Mouse (Mus musculus) neural tube, embryonic 14.5 days (tissue): ENCODE results near the gene Nab1. TPM values are rescaled to one million over a fixed set of nuclear protein-coding genes. Genes with fewer than 3 reads are reported as not detected.
A peak's percentile ranks its signal among the peaks of the same experiment; 100 is the strongest.

Source experiments
- ATAC-seq: fragments of 200-750 bp; cut with Nextera tagmentation; 2 replicates; pipeline ENCODE4 v1.8.0; 2017; ENCODE audit warnings: low read depth, mild to moderate bottlenecking, moderate TSS enrichment, moderate library complexity
- H3K27ac ChIP-seq: fragments of 300-500 bp; sonication (generic); 2 replicates; pipeline ENCODE4 v1.5.1; 2014; ENCODE audit warnings: low read depth, mild to moderate bottlenecking, control low read depth, low read length, moderate library complexity, mixed read lengths
- H3K27me3 ChIP-seq: fragments of 300-500 bp; sonication (generic); 2 replicates; pipeline ENCODE4 v1.6.1; 2014; ENCODE audit warnings: low read length; ENCODE audit not compliant: control insufficient read depth, insufficient read depth
- H3K36me3 ChIP-seq: fragments of 300-500 bp; sonication (generic); 2 replicates; pipeline ENCODE4 v1.6.1; 2014; ENCODE audit warnings: low read length, mixed read lengths; ENCODE audit not compliant: control insufficient read depth, insufficient read depth
- H3K4me1 ChIP-seq: fragments of 300-500 bp; sonication (generic); 2 replicates; pipeline ENCODE4 v1.6.1; 2014; ENCODE audit warnings: low read length; ENCODE audit not compliant: control insufficient read depth, insufficient read depth
- H3K4me2 ChIP-seq: fragments of 300-500 bp; sonication (generic); 2 replicates; pipeline ENCODE4 v1.6.1; 2014; ENCODE audit warnings: mild to moderate bottlenecking, low read depth, low read length, control low read depth
- H3K4me3 ChIP-seq: fragments of 300-500 bp; sonication (generic); 2 replicates; pipeline ENCODE4 v1.5.1; 2014; ENCODE audit warnings: low read depth, low read length, control low read depth, mixed read lengths
- H3K9ac ChIP-seq: fragments of 300-500 bp; sonication (generic); replicated peaks from 2 replicates; pipeline ENCODE4 v1.6.1; 2014; ENCODE audit warnings: low read depth, mild to moderate bottlenecking, control low read depth, low read length, mixed read lengths
- H3K9me3 ChIP-seq: fragments of 300-500 bp; sonication (generic); 2 replicates; pipeline ENCODE4 v1.6.1; 2016; ENCODE audit warnings: low read length; ENCODE audit not compliant: control insufficient read depth
- WGBS: fragments of 180-500 bp; shearing (Covaris S2); extraction: QIAGEN DNeasy Blood & Tissue Kit; methylation state at CpG from one replicate; pipeline ENCODE4 v1.1.7; 2014; 5-methylcytosine and 5-hydroxymethylcytosine counted together
- polyA plus RNA-seq: library from polyadenylated mRNA; unstranded; fragments of >200 nt; fragmentation: Nextera tagmentation; extraction: Ambion mirVana; gene quantifications from 2 replicates; pipeline ENCODE4 v1.2.1, GENCODE M21; 2014

The Nab1 gene
- polyA plus RNA-seq, 1 experiment from 2014 or later: 8.1 TPM

DNA sequence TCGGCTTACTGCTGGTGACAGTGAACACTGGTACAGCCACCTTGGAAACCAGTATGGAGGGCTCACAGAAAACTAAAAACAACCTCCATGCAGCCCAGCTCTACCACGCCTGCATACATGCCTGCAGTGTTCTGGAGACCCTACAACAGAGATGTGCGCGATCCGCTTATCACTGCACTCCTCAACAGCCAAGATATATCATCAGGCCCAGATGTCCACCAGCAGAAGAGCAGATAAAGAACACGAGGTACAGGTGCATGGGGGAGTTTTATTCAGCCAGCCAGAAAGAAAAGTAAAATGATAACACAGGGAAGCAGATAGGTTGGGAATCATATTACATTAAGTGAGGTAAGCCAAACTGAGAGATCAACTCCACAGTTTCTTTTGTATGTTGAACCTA is 37.2 kb downstream of the Nab1 start:
- H3K9me3 ChIP-seq: no peaks in the 10 kb centered on the region

DNA sequence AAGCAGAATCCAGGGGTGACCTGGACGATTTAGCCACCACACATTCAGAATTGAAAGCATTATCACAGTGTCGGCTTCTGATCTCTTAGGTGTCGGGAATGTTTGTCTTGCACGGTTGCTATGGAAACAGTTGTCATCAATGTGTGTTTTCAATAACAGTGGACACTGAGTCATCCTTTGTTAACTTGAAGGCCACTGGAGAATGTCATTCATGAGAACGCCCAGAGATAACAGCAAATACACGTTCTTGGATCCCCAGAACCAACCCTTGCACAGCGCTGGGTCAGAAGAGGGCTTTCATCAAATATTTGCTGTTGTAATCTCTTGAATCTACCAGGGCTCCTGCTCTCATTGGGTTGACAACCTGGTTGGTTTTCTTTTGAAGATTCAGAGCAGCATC is 43.9 kb downstream of the Nab1 start:
- Histone ChIP-seq H3K27ac (no peak overlapping the region), H3K36me3 (no peaks in the 10 kb centered on the region), H3K4me2 (no peak overlapping the region), H3K27me3 (no peaks in the 10 kb centered on the region), H3K9ac (no peak overlapping the region), H3K9me3 (no peaks in the 10 kb centered on the region), H3K4me3 (no peak overlapping the region), H3K4me1 (no peaks in the 10 kb centered on the region)
- WGBS: 65% methylated on average over 7 of the region's 7 CpGs
- ATAC-seq: no peak

More for the DNA sequence above, 37.2 kb downstream of the Nab1 start:
- Histone ChIP-seq H3K4me1 (no peaks in the 10 kb centered on the region), H3K36me3 (no peaks in the 10 kb centered on the region), H3K4me3 (no peak overlapping the region), H3K9ac (no peak overlapping the region), H3K4me2 (no peak overlapping the region), H3K27ac (no peak overlapping the region), H3K27me3 (no peaks in the 10 kb centered on the region)
- no peak for ATAC-seq
- WGBS: 85% methylated on average over 6 of the region's 6 CpGs

DNA sequence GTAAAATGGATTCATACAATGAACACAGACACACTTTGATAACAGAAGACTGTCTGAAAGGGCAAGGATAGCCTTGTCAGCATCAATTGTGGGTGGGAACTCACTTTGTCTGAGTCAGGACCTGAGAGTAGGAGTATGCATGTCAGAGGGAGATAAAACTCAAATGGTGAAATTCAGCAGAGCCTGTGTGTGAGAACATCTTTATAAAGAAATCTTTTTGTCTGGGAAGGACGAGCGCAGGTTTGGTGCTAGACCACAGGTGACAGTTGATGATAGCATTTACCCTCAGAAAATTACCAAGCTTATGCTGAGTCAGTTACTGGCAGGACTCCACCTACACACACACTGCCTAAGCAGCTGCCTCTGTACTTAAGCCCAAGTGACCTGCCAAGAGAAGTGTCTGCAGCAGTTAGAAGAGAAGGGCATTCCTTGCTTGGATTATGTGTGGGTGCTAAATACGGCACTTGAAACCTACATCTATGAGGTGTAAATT is 45.9 kb downstream of the Nab1 start:
- no peak overlapping the region for H3K9ac ChIP-seq
- H3K27me3 ChIP-seq: no peaks in the 10 kb centered on the region
- ATAC-seq: no peak
- no peak overlapping the region for H3K4me2 ChIP-seq
- no peaks in the 10 kb centered on the region for H3K9me3 ChIP-seq
- no peaks in the 10 kb centered on the region for H3K4me1 ChIP-seq
- H3K4me3 ChIP-seq: no peak overlapping the region
- WGBS: 89% methylated on average over 3 of the region's 3 CpGs
- H3K36me3 ChIP-seq: no peaks in the 10 kb centered on the region
- no peak overlapping the region for H3K27ac ChIP-seq

DNA sequence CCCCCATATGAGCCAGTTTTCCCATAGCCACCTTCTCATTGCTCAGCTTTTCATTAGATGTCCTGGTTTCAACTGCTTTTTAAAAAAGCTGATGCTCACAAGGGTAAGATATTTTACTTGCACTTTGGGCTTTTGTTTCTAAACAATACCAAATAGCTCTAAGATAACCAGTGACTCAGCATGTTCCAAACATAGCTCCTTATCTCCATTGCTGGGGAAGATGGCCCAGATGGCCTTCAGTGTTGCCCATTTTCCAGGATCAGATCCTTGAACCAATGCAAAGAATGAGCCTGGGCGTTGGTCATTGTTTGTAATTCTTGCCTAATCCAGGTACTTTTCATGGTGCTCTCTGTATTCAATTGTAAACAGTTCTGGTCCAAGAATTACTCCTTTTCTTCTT is 49.1 kb downstream of the Nab1 start:
- no peaks in the 10 kb centered on the region for H3K36me3 ChIP-seq
- ATAC-seq: no peak
- H3K4me3 ChIP-seq: no peak overlapping the region
- H3K4me1 ChIP-seq: no peaks in the 10 kb centered on the region
- WGBS: 87% methylated on average over 1 of the region's 1 CpGs
- H3K9ac ChIP-seq: no peak overlapping the region
- H3K27ac ChIP-seq: no peak overlapping the region
- H3K4me2 ChIP-seq: no peak overlapping the region
- no peaks in the 10 kb centered on the region for H3K27me3 ChIP-seq
- H3K9me3 ChIP-seq: no peaks in the 10 kb centered on the region

DNA sequence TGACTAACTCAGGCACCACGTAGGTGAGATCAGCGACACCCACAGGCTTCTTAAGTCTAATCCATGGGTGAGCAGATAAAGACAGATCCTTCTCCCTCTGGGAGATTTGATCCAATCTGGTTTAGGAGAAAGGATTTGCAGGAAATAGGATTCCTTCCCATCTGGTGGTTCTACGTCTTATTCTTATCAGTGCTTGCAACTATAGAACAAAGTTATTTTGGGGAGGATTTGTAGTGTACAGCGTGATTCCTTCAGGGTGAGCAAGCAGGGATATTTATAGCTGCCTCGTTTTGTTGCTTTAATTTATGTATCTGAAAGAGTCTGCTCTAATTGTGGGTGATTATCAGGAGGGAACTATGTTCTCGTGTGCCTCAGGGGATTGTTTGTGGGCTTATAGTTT is 64.6 kb downstream of the Nab1 start:
- no peak overlapping the region for H3K27ac ChIP-seq
- no peaks in the 10 kb centered on the region for H3K36me3 ChIP-seq
- no peak overlapping the region for H3K4me2 ChIP-seq
- no peaks in the 10 kb centered on the region for H3K27me3 ChIP-seq
- no peaks in the 10 kb centered on the region for H3K4me1 ChIP-seq
- H3K4me3 ChIP-seq: no peak overlapping the region
- H3K9me3 ChIP-seq: no peaks in the 10 kb centered on the region
- ATAC-seq: peak; percentile 68
- H3K9ac ChIP-seq: no peak overlapping the region
- 62% methylated on average over 6 of the region's 6 CpGs for WGBS

DNA sequence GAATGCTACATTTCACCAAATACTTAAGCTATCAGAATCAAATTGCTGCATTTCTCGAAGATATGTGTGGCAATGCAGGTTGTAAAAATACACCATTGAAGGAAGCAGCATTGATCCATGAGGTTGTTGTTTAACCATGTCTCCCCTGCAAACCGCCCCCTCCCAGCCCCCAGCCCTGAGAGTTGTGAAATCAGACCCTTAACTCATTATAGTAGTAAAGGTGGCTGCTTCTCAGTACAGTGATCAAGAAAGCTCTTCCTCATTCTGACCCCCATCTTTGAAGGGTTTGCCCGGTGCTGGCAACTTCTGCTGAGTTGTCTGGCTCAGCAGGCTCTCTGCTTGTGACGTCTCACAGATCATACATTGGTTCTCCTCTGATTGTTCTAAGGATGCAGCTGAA is 66.4 kb downstream of the Nab1 start:
- H3K27me3 ChIP-seq: no peaks in the 10 kb centered on the region
- no peak overlapping the region for H3K27ac ChIP-seq
- no peak overlapping the region for H3K4me2 ChIP-seq
- no peak overlapping the region for H3K9ac ChIP-seq
- ATAC-seq: no peak
- H3K9me3 ChIP-seq: no peaks in the 10 kb centered on the region
- WGBS: 84% methylated on average over 4 of the region's 4 CpGs
- no peaks in the 10 kb centered on the region for H3K36me3 ChIP-seq
- H3K4me1 ChIP-seq: no peaks in the 10 kb centered on the region
- no peak overlapping the region for H3K4me3 ChIP-seq

DNA sequence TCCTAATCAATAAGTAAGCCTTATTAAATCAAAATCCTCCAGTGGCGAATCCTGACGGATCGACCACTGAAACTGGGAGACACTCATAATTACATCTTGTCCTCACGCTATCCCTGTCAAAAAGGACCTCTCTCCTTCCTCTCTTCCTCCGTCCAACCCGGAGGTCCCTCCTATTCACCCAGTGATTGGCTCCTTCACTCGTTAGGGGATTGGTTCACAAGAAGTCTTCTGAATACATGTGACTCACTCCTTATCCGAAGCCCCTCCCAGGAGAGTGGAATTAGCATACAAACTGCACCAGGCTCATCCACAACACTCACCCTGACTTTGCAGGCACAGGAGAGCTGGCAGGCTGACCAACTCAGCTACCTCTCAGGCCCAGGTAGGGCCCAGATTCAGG is 68.7 kb downstream of the Nab1 start:
- Histone ChIP-seq H3K4me1 (no peaks in the 10 kb centered on the region), H3K27me3 (no peaks in the 10 kb centered on the region), H3K4me2 (no peak overlapping the region), H3K4me3 (no peak overlapping the region), H3K27ac (no peak overlapping the region), H3K9me3 (no peaks in the 10 kb centered on the region), H3K36me3 (no peaks in the 10 kb centered on the region), H3K9ac (no peak overlapping the region)
- no peak for ATAC-seq
- WGBS: 85% methylated on average over 8 of the region's 8 CpGs

DNA sequence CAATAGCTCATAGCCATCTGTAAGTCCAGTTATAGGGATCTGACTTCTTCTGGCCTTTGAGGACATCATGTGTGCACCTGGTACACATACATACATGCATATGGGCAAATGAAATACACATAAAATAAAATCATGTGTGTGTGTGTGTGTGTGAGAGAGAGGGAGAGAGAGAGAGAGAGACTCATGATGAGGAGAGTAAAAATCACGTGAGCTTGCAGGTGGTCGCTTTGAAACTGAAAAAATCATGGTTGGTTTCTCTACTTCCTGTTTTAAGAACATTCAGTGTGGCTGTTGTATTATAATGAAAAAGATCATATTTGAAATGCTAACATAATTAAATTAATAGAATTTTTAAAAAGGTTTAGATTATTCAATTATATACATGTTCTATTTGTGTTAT is 69.9 kb downstream of the Nab1 start:
- ATAC-seq: no peak
- Histone ChIP-seq H3K27me3 (no peaks in the 10 kb centered on the region), H3K4me1 (no peaks in the 10 kb centered on the region), H3K4me2 (no peak overlapping the region), H3K9me3 (no peaks in the 10 kb centered on the region), H3K9ac (no peak overlapping the region), H3K4me3 (no peak overlapping the region), H3K36me3 (no peaks in the 10 kb centered on the region), H3K27ac (no peak overlapping the region)
- WGBS: 83% methylated on average over 2 of the region's 2 CpGs

DNA sequence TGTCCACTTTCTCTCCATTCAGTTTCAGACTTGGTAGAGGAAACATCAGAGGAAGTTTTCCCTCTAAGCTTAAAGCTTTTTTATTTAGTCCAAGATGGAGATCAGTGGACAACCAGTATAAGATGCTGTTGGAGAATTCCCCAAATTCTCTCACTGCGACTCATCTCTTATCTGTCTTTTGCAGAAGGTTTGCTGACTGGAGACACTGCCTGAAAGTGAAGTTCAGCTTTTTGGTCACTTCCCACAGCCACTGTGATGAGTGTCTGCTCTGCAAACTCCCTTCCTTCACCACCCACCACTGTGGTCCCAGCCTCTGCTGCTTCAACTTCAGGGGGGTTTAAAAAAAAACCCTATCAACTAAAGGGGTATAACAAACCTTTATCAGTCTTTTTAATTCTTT is 70.4 kb downstream of the Nab1 start:
- H3K9me3 ChIP-seq: no peaks in the 10 kb centered on the region
- H3K4me3 ChIP-seq: no peak overlapping the region
- H3K36me3 ChIP-seq: no peaks in the 10 kb centered on the region
- no peak for ATAC-seq
- no peaks in the 10 kb centered on the region for H3K4me1 ChIP-seq
- no peak overlapping the region for H3K4me2 ChIP-seq
- no peak overlapping the region for H3K9ac ChIP-seq
- H3K27ac ChIP-seq: no peak overlapping the region
- H3K27me3 ChIP-seq: no peaks in the 10 kb centered on the region
- 97% methylated on average over 1 of the region's 1 CpGs for WGBS
